Mouse (Mus musculus) stomach, postnatal 0 days (tissue): ENCODE measurements around the gene Lmbrd2. TPM values are rescaled to one million over a fixed set of nuclear protein-coding genes. Genes with fewer than 3 reads are reported as not detected.

Experiments used
- ATAC-seq: fragments of 200-750 bp; cut with Nextera tagmentation; 2 replicates; pipeline ENCODE4 v1.8.0; 2017; ENCODE audit not compliant: low FRiP score, low TSS enrichment
- DNase-seq: peaks from one replicate; pipeline ENCODE4 v3.0.0-alpha.2; 2016; ENCODE audit warnings: low spot score
- H3K27ac ChIP-seq: fragments of 300-500 bp; sonication (generic); replicated peaks from 2 replicates; pipeline ENCODE4 v1.5.1; 2014; ENCODE audit warnings: mild to moderate bottlenecking, control low read depth
- H3K27me3 ChIP-seq: fragments of 300-500 bp; sonication (generic); 2 replicates; pipeline ENCODE4 v1.6.1; 2014; ENCODE audit warnings: low read length; ENCODE audit not compliant: control insufficient read depth, insufficient read depth
- H3K36me3 ChIP-seq: fragments of 300-500 bp; sonication (generic); 2 replicates; pipeline ENCODE4 v1.6.1; 2014; ENCODE audit warnings: low read length, mixed read lengths; ENCODE audit not compliant: control insufficient read depth, insufficient read depth
- H3K4me1 ChIP-seq: fragments of 300-500 bp; sonication (generic); replicated peaks from 2 replicates; pipeline ENCODE4 v1.6.1; 2014; ENCODE audit warnings: antibody characterized with exemption; ENCODE audit not compliant: control insufficient read depth, insufficient read depth
- H3K4me2 ChIP-seq: fragments of 300-500 bp; sonication (generic); replicated peaks from 2 replicates; pipeline ENCODE4 v1.6.1; 2014; ENCODE audit warnings: low read depth, mild to moderate bottlenecking, control low read depth, moderate library complexity
- H3K4me3 ChIP-seq: fragments of 300-500 bp; sonication (generic); 2 replicates; pipeline ENCODE4 v1.5.1; 2014; ENCODE audit warnings: low read depth, low read length, control low read depth
- H3K9ac ChIP-seq: fragments of 300-500 bp; sonication (generic); 2 replicates; pipeline ENCODE4 v1.6.1; 2014; ENCODE audit warnings: mild to moderate bottlenecking, low read length, control low read depth, mixed read lengths
- H3K9me3 ChIP-seq: fragments of 300-500 bp; sonication (generic); 2 replicates; pipeline ENCODE4 v1.6.1; 2016; ENCODE audit warnings: low read length; ENCODE audit not compliant: control insufficient read depth
- CTCF ChIP-seq: IDR thresholded peaks from 2 replicates; pipeline ENCODE4 v1.5.1; 2016; ENCODE audit warnings: antibody characterized with exemption, low read depth, mild to moderate bottlenecking, moderate library complexity
- EP300 ChIP-seq: optimal IDR thresholded peaks from 2 replicates; pipeline ENCODE3; 2016; ENCODE audit warnings: antibody characterized with exemption
- WGBS: fragments of 180-500 bp; shearing (Covaris S2); extraction: QIAGEN DNeasy Blood & Tissue Kit; methylation state at CpG from one replicate; pipeline ENCODE4 v1.1.7; 2014; 5-methylcytosine and 5-hydroxymethylcytosine counted together
- polyA plus RNA-seq: library from polyadenylated mRNA; unstranded; fragments of >200 nt; fragmentation: Nextera tagmentation; extraction: Ambion mirVana; gene quantifications from 2 replicates; pipeline ENCODE4 v1.2.1, GENCODE M21; 2015

Gene Lmbrd2
- 2.7 and 3.1 TPM in 2 replicates for polyA plus RNA-seq

- peak; percentile 98 for DNase-seq
- 0% methylated on average over 33 of the region's 34 CpGs for WGBS
Measured at GRCm38 (mm10) chr15:9140252-9140680, at the start of gene Lmbrd2. Gene Lmbrd2 (plus strand): TSS chr15:9140550.

DNA sequence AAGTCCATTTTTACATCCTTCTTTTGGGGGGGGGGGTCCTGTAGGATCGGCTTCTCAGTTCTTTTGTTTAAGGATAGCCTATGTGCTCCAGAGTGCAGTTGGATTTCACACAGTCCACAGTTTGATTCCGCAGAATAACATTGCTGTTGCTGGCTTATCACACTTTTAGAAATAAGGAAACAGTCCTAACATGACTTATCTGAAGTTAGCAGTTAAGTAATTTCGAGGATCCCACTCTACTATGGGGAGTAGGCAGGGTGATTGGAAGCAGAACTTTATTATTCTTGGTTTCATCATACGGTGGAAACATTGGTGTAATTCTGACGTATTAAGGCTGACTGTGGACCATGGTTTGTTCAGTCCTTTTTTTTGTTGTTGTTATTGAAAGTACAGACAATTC lies 49.7 kb upstream of the Lmbrd2 start:
- 0 out of 2 replicates have a peak, but pooled peaks cover 2% of the 10 kb centered on the region for H3K36me3 ChIP-seq
- no peak overlapping the region for H3K27ac ChIP-seq
- H3K4me2 ChIP-seq, result no peak overlapping the region
- no peak for ATAC-seq
- peaks cover 6% of the 10 kb centered on the region; the same call in 1 of the 2 replicates for H3K4me1 ChIP-seq
- no peaks in the 10 kb centered on the region for H3K9me3 ChIP-seq
- no peak for TF ChIP-seq CTCF
- no peak for TF ChIP-seq EP300
- no peak for DNase-seq
- 86% methylated on average over 5 of the region's 5 CpGs for WGBS
- no peaks in the 10 kb centered on the region for H3K27me3 ChIP-seq
- H3K9ac ChIP-seq, result no peak overlapping the region
- H3K4me3 ChIP-seq, result no peak overlapping the region

More at GRCm38 (mm10) chr15:9140252-9140680, at the start of gene Lmbrd2:
- peak within 1 kb of the TSS; percentile 98 for H3K4me3 ChIP-seq
- TF ChIP-seq CTCF (no peak), EP300 (no peak)
- no peaks in the 10 kb centered on the region for H3K27me3 ChIP-seq
- peak; percentile 99 for ATAC-seq
- peak within 1 kb of the TSS; percentile 72 for H3K4me2 ChIP-seq
- no peaks in the 10 kb centered on the region for H3K9me3 ChIP-seq
- H3K27ac ChIP-seq, result peak within 1 kb of the TSS; percentile 89
- H3K9ac ChIP-seq, result peak within 1 kb of the TSS; percentile 95
- no peaks in the 10 kb centered on the region for H3K36me3 ChIP-seq
- no peaks in the 10 kb centered on the region for H3K4me1 ChIP-seq

DNA sequence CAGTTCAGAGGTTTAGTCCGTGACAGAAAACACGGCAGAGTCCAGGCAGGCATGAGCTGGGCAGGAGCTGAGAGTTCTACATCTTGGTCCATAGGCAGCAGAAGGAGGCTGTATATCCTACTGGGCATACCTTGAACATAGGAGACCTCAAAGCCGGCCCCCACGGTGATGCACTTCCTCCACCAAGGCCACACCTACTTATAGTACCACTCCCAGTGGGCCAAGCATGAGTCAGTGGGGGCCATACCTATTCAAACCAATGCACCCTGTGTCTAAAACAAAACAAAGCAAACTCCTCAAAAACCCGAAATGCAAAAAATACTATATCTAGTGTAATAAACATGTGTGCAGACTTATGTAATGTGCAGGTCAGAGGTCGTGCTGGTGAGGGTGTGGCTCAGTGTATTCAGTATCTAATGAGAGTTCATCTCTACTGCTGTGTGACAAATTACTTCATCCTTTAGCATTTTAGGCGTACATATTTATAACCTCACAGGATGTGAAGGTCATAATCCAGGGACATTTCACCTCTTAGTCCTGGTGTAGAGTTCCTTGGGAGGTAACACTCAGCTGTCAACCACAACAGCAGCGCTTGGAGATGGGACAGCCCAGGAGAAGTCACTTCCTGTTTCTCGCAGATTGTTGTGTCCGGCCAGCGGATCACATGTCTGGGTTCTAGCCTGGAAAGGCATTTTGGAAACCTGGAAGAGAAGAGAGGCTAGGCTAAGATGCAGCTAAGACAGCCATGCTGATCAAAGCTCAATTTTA lies 46.6 kb upstream of the Lmbrd2 start:
- peaks cover 6% of the 10 kb centered on the region; the same call in 1 of the 2 replicates for H3K4me1 ChIP-seq
- 62% methylated on average over 11 of the region's 11 CpGs for WGBS
- H3K4me2 ChIP-seq, result peak overlapping the region; percentile 49
- H3K9ac ChIP-seq, result no peak overlapping the region
- no peaks in the 10 kb centered on the region for H3K27me3 ChIP-seq
- no peak overlapping the region for H3K27ac ChIP-seq
- DNase-seq (no peak), ATAC-seq (peak; percentile 63)
- peak overlapping the region; percentile 13; the same call in 1 of the 2 replicates for H3K4me3 ChIP-seq
- no peaks in the 10 kb centered on the region for H3K9me3 ChIP-seq
- H3K36me3 ChIP-seq, result 0 out of 2 replicates have a peak, but pooled peaks cover 2% of the 10 kb centered on the region
- no peak for TF ChIP-seq EP300
- TF ChIP-seq CTCF, result no peak

GRCm38 (mm10) chr15:9094366-9094750 lies 46.0 kb upstream of the Lmbrd2 start:
- Histone ChIP-seq H3K27ac (no peak overlapping the region; the same call in 1 of the 2 replicates), H3K9me3 (no peaks in the 10 kb centered on the region), H3K27me3 (no peaks in the 10 kb centered on the region), H3K4me2 (peak overlapping the region; percentile 49), H3K9ac (peak overlapping the region; percentile 31; the same call in 1 of the 2 replicates), H3K36me3 (0 out of 2 replicates have a peak, but pooled peaks cover 2% of the 10 kb centered on the region), H3K4me3 (peak overlapping the region; percentile 13; the same call in 1 of the 2 replicates), H3K4me1 (peaks cover 6% of the 10 kb centered on the region; the same call in 1 of the 2 replicates)
- 11% methylated on average over 13 of the region's 13 CpGs for WGBS
- ATAC-seq, result peak; percentile 91
- DNase-seq, result peak; percentile 76
- no peak; the same call in 1 of the 2 replicates for TF ChIP-seq CTCF
- no peak for TF ChIP-seq EP300

DNA sequence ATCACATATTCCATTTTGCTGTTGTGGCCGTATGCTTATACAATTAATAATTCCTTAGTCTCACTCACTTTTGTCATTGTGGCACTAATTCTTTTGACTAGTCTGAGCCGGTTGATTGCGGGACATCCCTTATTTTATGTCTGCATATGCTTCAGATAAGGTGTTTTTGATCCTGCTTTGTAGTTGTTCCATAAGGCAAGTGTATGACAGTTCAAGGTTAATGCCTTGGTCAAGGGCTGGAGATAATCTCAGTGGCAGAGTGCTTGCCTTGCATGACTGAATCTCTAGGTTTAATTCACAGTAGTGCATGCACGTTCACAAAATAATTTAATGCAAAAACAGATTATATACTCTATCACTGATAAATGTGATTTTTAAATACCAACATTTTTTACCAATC lies 43.5 kb upstream of the Lmbrd2 start:
- Histone ChIP-seq H3K9ac (no peak overlapping the region), H3K36me3 (0 out of 2 replicates have a peak, but pooled peaks cover 2% of the 10 kb centered on the region), H3K4me2 (no peak overlapping the region), H3K27ac (no peak overlapping the region), H3K27me3 (no peaks in the 10 kb centered on the region), H3K4me3 (no peak overlapping the region), H3K4me1 (peaks cover 6% of the 10 kb centered on the region; the same call in 1 of the 2 replicates), H3K9me3 (no peaks in the 10 kb centered on the region)
- no peak for DNase-seq
- WGBS, result 90% methylated on average over 4 of the region's 4 CpGs
- no peak for ATAC-seq
- TF ChIP-seq EP300 (no peak), CTCF (no peak)
